Mouse (Mus musculus) splenic B cell, adult 2 months (primary cell): ENCODE data around the gene Methig1.
"Not testable (repeated sequence)": the region's sequence is repeated elsewhere in the genome, so short reads cannot be mapped to it uniquely, and the experiment has no call there.

Source experiments
- DNase-seq: peaks from one replicate; pipeline ENCODE4 v3.0.0-alpha.2; 2011; ENCODE audit warnings: low read depth, low spot score
- H3K27me3 ChIP-seq: 2 replicates; pipeline ENCODE4 v1.6.1; 2012; ENCODE audit warnings: mild to moderate bottlenecking, low read length, moderate library complexity, mixed read lengths; ENCODE audit not compliant: control insufficient read depth, poor library complexity, insufficient read depth, severe bottlenecking
- H3K36me3 ChIP-seq: 2 replicates; pipeline ENCODE4 v1.6.1; 2012; ENCODE audit warnings: mild to moderate bottlenecking, low read length, moderate library complexity, mixed read lengths; ENCODE audit not compliant: control insufficient read depth, poor library complexity, insufficient read depth, severe bottlenecking

Methig1 gene

GRCm38 (mm10) chr15:100365967-100366366 is 13.0 kb downstream of the Methig1 start:
- H3K36me3 ChIP-seq, DNase-seq, H3K27me3 ChIP-seq: not testable (repeated sequence)

- Histone ChIP-seq H3K36me3 (no peaks in the 10 kb centered on the region), H3K27me3 (no peaks in the 10 kb centered on the region)
- DNase-seq: no peak
Measured at GRCm38 (mm10) chr15:100367119-100367518, 14.2 kb downstream of the Methig1 start.

GRCm38 (mm10) chr15:100375066-100375465 is 22.1 kb downstream of the Methig1 start:
- Histone ChIP-seq H3K27me3 (no peaks in the 10 kb centered on the region), H3K36me3 (no peaks in the 10 kb centered on the region)
- peak; percentile 60 for DNase-seq

- DNase-seq, H3K36me3 ChIP-seq, H3K27me3 ChIP-seq: not testable (repeated sequence)
Measured at GRCm38 (mm10) chr15:100377847-100378505, 25.0 kb downstream of the Methig1 start.

DNA sequence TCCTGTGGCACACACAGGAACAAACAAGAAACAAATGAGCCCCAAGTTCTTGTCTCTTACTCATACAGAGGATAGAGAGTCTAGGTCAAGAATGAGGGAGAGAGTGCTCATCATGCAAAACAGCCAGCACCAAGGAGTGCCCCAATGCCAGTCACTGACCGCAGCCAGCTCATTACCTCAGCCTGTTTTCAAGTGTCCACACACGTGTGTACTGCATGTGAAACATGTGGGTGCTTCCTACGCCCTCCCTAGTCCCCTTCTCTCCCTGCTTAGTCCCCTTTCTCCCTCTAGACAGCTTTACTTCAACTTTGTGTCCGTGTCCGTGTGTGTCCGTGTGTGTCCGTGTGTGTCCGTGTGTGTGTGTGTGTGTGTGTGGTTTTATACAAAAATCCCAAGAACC is 26.7 kb downstream of the Methig1 start:
- no peak for DNase-seq
- no peaks in the 10 kb centered on the region for H3K36me3 ChIP-seq

GRCm38 (mm10) chr15:100380104-100380503 is 27.2 kb downstream of the Methig1 start:
- Histone ChIP-seq H3K36me3 (no peaks in the 10 kb centered on the region), H3K27me3 (no peaks in the 10 kb centered on the region)
- no peak for DNase-seq

More for the DNA sequence above, 26.7 kb downstream of the Methig1 start:
- H3K27me3 ChIP-seq: no peaks in the 10 kb centered on the region

DNA sequence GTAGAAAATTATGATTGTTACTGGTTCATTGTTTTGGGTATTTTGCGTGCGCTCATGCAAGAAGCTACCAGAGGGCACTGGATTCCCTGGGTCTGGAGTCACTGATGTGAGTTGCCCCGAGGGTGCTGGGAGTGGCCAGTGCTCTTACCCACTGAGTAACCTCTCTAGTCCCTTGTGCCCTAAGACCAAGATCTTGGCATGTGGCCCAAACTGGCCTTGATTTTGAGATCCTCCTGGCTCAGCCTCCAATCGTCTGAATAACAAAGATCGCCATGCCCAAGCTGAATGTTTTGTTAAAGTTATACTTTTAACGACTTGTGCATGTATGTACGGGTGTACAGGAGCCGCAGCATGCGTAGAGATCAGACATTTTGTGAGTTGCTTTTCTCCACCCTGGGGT is 32.8 kb downstream of the Methig1 start:
- Histone ChIP-seq H3K36me3 (no peaks in the 10 kb centered on the region), H3K27me3 (no peaks in the 10 kb centered on the region)
- DNase-seq: no peak

GRCm38 (mm10) chr15:100387544-100388223 is 34.7 kb downstream of the Methig1 start:
- Histone ChIP-seq H3K27me3 (no peaks in the 10 kb centered on the region), H3K36me3 (no peaks in the 10 kb centered on the region)
- DNase-seq: no peak

DNA sequence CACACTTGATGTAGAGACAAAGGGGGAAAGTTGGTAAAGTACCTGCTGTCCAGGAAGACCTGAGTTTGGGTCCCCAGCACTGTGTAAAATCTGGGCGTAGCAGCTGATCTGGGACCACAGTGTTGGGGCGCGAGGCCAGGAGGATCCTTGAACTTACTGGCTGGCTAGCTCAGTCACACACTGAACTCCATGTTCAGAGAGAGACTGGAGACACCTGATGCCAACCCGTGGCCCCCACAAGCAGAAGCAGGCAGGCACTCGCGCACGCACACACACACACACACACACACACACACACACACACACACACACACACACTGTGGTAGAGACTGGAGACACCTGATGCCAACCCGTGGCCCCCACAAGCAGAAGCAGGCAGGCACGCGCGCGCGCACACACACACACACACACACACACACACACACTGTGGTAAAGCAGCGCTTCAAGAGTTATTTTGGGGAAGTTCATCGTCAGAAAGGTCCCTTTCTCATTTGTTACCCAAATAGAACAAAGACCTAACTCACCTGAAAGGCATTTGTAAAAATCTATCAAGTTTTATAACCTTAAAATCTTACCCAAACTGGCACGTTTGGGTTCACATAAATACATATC is 35.4 kb downstream of the Methig1 start:
- Histone ChIP-seq H3K36me3 (no peaks in the 10 kb centered on the region), H3K27me3 (no peaks in the 10 kb centered on the region)
- DNase-seq: peak; percentile 77

DNA sequence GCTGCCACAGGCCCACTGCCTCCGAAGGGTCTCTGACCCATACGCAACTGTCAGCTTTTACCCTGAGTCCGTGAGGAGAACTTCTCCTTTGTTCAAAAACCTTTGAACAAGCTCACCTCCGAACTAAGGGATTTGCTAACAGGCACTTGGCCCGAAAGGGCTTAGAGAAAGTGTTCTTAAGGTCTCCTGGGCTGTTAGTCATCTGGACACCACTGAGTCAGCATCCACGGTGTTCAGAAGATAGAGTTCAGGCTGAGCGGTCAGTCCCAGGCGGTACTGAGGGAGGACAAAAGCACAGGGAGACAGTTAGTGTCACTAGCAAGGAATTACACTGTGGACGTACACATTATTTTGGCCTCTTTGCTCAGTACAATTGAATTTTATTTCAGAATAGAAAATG is 35.9 kb downstream of the Methig1 start:
- Histone ChIP-seq H3K36me3 (no peaks in the 10 kb centered on the region), H3K27me3 (no peaks in the 10 kb centered on the region)
- DNase-seq: no peak

- H3K27me3 ChIP-seq: no peaks in the 10 kb centered on the region
- DNase-seq: no peak
- H3K36me3 ChIP-seq: no peaks in the 10 kb centered on the region
Measured at GRCm38 (mm10) chr15:100391066-100391465, 38.1 kb downstream of the Methig1 start.

GRCm38 (mm10) chr15:100391599-100391998 is 38.6 kb downstream of the Methig1 start:
- H3K36me3 ChIP-seq: no peaks in the 10 kb centered on the region; the same call in 1 of the 2 replicates
- no peak for DNase-seq
- no peaks in the 10 kb centered on the region for H3K27me3 ChIP-seq

DNA sequence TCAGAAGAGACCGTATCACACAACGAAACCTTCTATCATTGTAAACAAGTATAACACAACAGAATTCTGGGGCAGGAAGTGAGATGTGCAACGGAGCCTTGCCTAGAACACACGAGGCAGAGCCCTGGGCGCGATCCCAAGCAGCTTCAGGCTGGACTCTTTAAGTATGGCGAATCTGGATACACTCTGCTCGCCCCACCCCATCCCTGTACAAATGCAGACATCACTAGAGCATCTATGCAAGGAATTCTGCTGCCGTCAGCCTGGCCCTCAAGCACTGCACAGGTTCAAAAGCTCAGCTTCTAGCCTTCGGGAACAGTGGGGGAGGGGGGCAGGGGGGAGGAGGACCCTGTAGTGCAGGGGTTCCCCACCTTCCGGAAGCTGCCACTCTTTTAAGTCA is 40.1 kb downstream of the Methig1 start:
- no peak for DNase-seq
- H3K27me3 ChIP-seq: no peaks in the 10 kb centered on the region
- no peaks in the 10 kb centered on the region; the same call in 1 of the 2 replicates for H3K36me3 ChIP-seq

- Histone ChIP-seq H3K36me3 (no peaks in the 10 kb centered on the region; the same call in 1 of the 2 replicates), H3K27me3 (no peaks in the 10 kb centered on the region)
- no peak for DNase-seq
Measured at GRCm38 (mm10) chr15:100395561-100395960, 42.6 kb downstream of the Methig1 start.

DNA sequence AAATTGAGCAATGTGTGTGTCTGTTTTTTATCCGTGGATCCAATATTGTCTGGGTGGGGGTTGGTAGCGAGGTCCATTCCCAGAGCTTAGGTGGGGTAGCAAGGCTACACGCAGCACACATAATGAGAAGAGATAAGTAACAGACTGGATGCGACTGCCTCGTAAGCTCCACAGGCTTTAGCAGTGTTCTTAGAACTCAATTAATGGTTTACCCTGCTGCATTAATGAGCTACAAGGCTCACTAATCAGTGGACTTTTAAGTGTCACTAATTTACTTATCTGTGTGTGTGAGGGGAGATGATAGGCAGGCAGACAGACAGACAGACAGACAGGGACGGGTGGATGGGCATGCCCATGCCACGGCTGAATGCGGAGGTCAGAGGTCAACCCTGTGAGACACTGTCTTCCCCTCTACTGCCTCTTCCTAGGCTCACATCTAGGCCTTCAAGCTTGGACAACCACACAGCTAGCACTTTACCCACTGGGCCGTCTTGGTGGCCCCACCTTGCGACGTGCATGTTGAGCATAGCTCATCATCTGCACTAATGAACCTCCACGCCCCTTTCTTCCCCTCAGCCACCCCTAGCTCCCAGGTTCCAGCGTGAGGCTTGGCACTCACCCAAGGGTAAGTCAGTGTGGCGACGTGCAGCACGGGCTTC is 47.8 kb downstream of the Methig1 start:
- Histone ChIP-seq H3K27me3 (no peaks in the 10 kb centered on the region), H3K36me3 (no peaks in the 10 kb centered on the region; the same call in 1 of the 2 replicates)
- no peak for DNase-seq
